Mouse (Mus musculus) testis, adult 2 months (tissue): ENCODE measurements at regions not wholly inside any gene's neighbourhood (a gene's known extent, or its start where the extent isn't known, plus 50 kb on each side); places are given as distances from the start of the nearest gene placed in this dataset.

Experiments
- CTCF ChIP-seq: fragments of 200-500 bp; IDR thresholded peaks from 2 replicates; pipeline ENCODE4 v1.5.1; 2012; ENCODE audit warnings: low read depth, mild to moderate bottlenecking, inconsistent platforms, low read length, moderate library complexity; ENCODE audit not compliant: control insufficient read depth, insufficient read depth, insufficient replicate concordance
- POLR2A ChIP-seq: fragments of 200-500 bp; IDR thresholded peaks from 2 replicates; pipeline ENCODE4 v1.6.1; 2012; ENCODE audit warnings: low read depth, mild to moderate bottlenecking, inconsistent platforms, low read length, moderate library complexity; ENCODE audit not compliant: control insufficient read depth

GRCm38 (mm10) chr10:111624624-111625023 is 118.5 kb downstream of the Phlda1 start:
- no peak for TF ChIP-seq CTCF
- no peak for TF ChIP-seq POLR2A
